23 mouse cellular contexts compared by ENCODE assay signal in genomic region chr7:78656181-78656580, GRCm38 (mm10).
DNase-seq lines count a peak whose midpoint lies in the region; ATAC-seq and TF ChIP-seq lines count a peak whose summit lies in the region.
"Had no signal": no experiment of that assay in that cellular context is flagged by ENCODE, and none has a peak within 500 bp of the region (broad histone marks: within the 10 kb centered on the region; RNA-seq: fewer than 3 reads in every experiment).

No protein-coding gene starts in this region.

- no peak for ATAC-seq in forebrain, postnatal 0 days
- no peak for ATAC-seq in kidney, embryonic 16.5 days (ENCODE audit: low FRiP score, low TSS enrichment)
- ATAC-seq: activated CD4-positive, CD25-positive, alpha-beta regulatory T cell, adult 4 months; CD4-positive, CD25-positive, alpha-beta regulatory T cell, adult 4 months; Patski had no signal

- H3K9ac ChIP-seq in forebrain, postnatal 0 days = no peak overlapping the region
- no peak overlapping the region for H3K9ac ChIP-seq in kidney, embryonic 16.5 days (replicated peaks; ENCODE audit: low read length)

- no peak for TF ChIP-seq CTCF in forebrain, postnatal 0 days (IDR thresholded peaks at IDR 0.05; ENCODE audit: low read depth)

- H3K27ac ChIP-seq in heart, embryonic 10.5 days = no peak overlapping the region
- peak overlapping the region; percentile 37; the same call in 1 of the 2 replicates for H3K27ac ChIP-seq in brown adipose tissue, adult 24 weeks (replicated peaks; ENCODE audit: low read depth, low read length)
- H3K27ac ChIP-seq in forebrain, postnatal 0 days (ENCODE audit: low read depth, low read length) = no peak overlapping the region
- H3K27ac ChIP-seq in kidney, embryonic 16.5 days (ENCODE audit: low read length) = no peak overlapping the region

- H3K27me3 ChIP-seq in heart, embryonic 10.5 days (ENCODE audit: insufficient read depth, poor library complexity, severe bottlenecking) = no peaks in the 10 kb centered on the region
- no peaks in the 10 kb centered on the region for H3K27me3 ChIP-seq in forebrain, postnatal 0 days (ENCODE audit: insufficient read depth, low read length)
- H3K27me3 ChIP-seq in kidney, embryonic 16.5 days (ENCODE audit: insufficient read depth, low read length) = no peaks in the 10 kb centered on the region
- H3K27me3 ChIP-seq: Patski had no signal

- WGBS in heart, embryonic 10.5 days = 73% methylated on average over 3 of the region's 3 CpGs
- whole genome bisulfite sequencing in forebrain, postnatal 0 days = 38% methylated on average over 3 of the region's 3 CpGs
- 65% methylated on average over 3 of the region's 3 CpGs for WGBS in kidney, embryonic 16.5 days

- H3K36me3 ChIP-seq in heart, embryonic 10.5 days = no peaks in the 10 kb centered on the region
- no peaks in the 10 kb centered on the region for H3K36me3 ChIP-seq in forebrain, postnatal 0 days (ENCODE audit: insufficient read depth)
- H3K36me3 ChIP-seq in kidney, embryonic 16.5 days (ENCODE audit: insufficient read depth, low read length) = no peaks in the 10 kb centered on the region
- H3K36me3 ChIP-seq: G1E had no signal

- peak; percentile 71 for DNase-seq in heart, adult 11 months
- no peak for DNase-seq in heart, adult 8-10 months (ENCODE audit: low spot score)
- DNase-seq in heart, embryonic 10.5 days (ENCODE audit: low spot score) = peak; percentile 51
- DNase-seq in heart, postnatal 10 days = no peak
- peak; percentile 26 for DNase-seq in MN1 (ENCODE audit: low spot score)
- DNase-seq in forebrain, postnatal 0 days = no peak
- DNase-seq: adrenal gland, adult 2 months; adrenal gland, adult 8-10 months; adrenal gland, postnatal 10 days; adrenal gland, postnatal 14 days; adrenal gland, postnatal 25 days; adrenal gland, postnatal 36 days; B cell, adult 2 months; cerebellum, adult 11 months; cerebellum, adult 11-12 months; cerebellum, adult 18-20 months; cerebellum, adult 2 months had no signal

- H3K9me3 ChIP-seq in heart, embryonic 10.5 days = no peaks in the 10 kb centered on the region
- H3K9me3 ChIP-seq in forebrain, postnatal 0 days (ENCODE audit: low read length) = no peaks in the 10 kb centered on the region
- no peaks in the 10 kb centered on the region for H3K9me3 ChIP-seq in kidney, embryonic 16.5 days (ENCODE audit: low read length)
- H3K9me3 ChIP-seq: G1E had no signal

- H3K4me2 ChIP-seq in forebrain, postnatal 0 days (ENCODE audit: low read depth) = no peak overlapping the region
- no peak overlapping the region for H3K4me2 ChIP-seq in kidney, embryonic 16.5 days (replicated peaks; ENCODE audit: low read depth, low read length)

- intact Hi-C loops in heart, postnatal 10 days (cut with DNase I) = no loop called here

- H3K4me1 ChIP-seq in heart, embryonic 10.5 days = no peaks in the 10 kb centered on the region
- peaks cover 10% of the 10 kb centered on the region; the same call in 1 of the 2 replicates for H3K4me1 ChIP-seq in brown adipose tissue, adult 24 weeks (ENCODE audit: control insufficient read depth, insufficient read depth, insufficient read length, low read length)
- H3K4me1 ChIP-seq in forebrain, postnatal 0 days (ENCODE audit: insufficient read depth) = no peaks in the 10 kb centered on the region
- no peaks in the 10 kb centered on the region for H3K4me1 ChIP-seq in kidney, embryonic 16.5 days (ENCODE audit: insufficient read depth, low read length)

- H3K4me3 ChIP-seq in heart, embryonic 10.5 days = no peak overlapping the region
- H3K4me3 ChIP-seq in brown adipose tissue, adult 24 weeks (ENCODE audit: insufficient read depth, low read depth, low read length) = no peak overlapping the region
- H3K4me3 ChIP-seq in forebrain, postnatal 0 days (ENCODE audit: low read depth, low read length) = no peak overlapping the region
- H3K4me3 ChIP-seq in kidney, embryonic 16.5 days (ENCODE audit: low read length) = no peak overlapping the region

Comparison
In these comparisons a context has a peak if more than half of its experiments do, and no peak if none do; other contexts are left out.
1. DNase-seq: peak in heart, adult 11 months (single experiment), heart, embryonic 10.5 days (single experiment) and MN1 (single experiment); none in heart, adult 8-10 months (single experiment), heart, postnatal 10 days (0 of 2) and forebrain, postnatal 0 days (single experiment).